Mouse (Mus musculus): ENCODE results near the gene Acot7.

DNA sequence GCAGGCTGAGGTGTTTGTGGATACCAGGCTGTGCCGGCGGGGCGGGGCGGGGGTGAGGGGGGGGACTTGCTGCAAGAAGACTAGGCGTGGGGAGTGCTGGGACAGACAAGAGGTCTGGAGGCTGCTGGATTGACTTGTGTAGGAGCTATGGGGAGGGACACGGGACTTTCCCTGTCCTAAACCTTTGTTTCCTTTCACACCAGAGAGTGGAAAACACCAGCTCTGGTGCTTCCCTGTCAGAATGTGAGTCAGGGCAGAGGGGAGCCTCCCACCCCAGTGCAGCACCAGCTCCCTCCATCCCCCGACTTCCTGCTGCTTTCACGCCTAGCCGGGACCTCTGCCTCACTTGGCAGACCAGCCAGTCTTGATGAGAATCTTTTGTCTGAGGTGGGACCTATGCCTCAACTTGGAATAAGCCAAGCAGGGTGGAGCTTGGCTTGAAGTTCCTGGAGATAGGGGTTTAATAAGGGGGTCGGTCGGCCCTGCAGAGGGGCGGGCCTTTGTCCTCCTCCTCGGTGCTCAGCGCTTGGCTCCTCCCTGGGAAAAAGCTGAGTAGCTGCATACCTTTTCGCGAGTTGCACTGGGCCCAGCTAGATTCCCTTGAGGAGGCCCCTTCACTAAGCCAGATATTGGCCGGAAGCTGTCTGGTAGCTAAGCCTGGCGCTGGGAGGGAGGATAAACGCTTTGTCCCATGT is 7.7 kb downstream of the Acot7 start:
- TF ChIP-seq POLR2A (IDR thresholded peaks at IDR 0.05; ENCODE audit: insufficient read length, low read depth) = peak; percentile 23
- TF ChIP-seq CEBPB (IDR thresholded peaks at IDR 0.05; ENCODE audit: insufficient read depth, poor library complexity, severe bottlenecking) = no peak

Data from myocyte (in vitro differentiated cells).